Mouse (Mus musculus): Measurements from ENCODE around the gene Adamtsl1. TPM values are rescaled to one million over a fixed set of nuclear protein-coding genes. Genes with fewer than 3 reads are reported as not detected.
A peak's percentile ranks its signal among the peaks of the same experiment; 100 is the strongest.

Adamtsl1 gene
- polyA plus RNA-seq, 1 experiment, result 6.3 TPM

DNA sequence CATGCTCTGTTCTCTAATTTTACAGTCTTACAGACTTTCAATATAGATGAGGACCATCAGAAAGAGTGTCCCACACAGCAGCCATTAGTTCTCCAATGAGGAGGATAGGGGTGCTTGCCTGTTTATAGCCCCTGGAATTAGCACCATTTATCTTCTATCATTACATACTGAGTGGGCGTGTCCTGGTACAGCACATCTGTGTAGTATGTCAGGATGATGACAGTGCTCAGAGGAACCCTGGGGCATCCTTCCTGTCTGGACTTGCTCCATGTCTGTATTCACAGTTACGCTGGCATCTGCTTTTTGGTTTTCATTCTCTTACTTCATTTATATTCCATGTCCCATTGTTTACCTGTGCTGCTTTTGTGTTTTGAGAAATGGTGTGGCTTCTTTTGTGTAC is 304.5 kb downstream of the Adamtsl1 start:
- no peak for TF ChIP-seq POLR2A (IDR thresholded peaks at IDR 0.05; ENCODE audit: borderline replicate concordance, extremely low read depth, insufficient read depth, insufficient read length, poor library complexity, severe bottlenecking)
- no peak for TF ChIP-seq CTCF (IDR thresholded peaks at IDR 0.05; ENCODE audit: borderline replicate concordance, extremely low read depth, insufficient read depth, insufficient read length)

DNA sequence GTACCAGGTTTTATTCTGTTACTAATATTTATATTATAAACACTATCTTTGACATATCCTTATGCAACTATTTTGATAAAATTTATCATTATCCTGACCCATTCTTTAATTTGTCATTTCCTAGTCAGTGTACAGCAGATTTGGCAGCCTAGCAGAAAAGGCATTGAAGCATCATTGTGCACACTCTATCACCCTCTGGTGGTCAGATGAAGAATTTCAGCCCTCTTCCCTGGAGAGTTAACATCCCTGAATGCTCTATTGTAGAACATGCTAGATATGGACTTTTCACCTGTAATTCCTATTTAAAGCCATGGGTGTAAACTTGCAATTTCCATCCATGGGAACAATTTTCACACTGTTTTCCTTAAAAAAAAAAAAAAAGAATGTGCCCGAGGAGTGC is 305.2 kb downstream of the Adamtsl1 start:
- peak; percentile 79 for DNase-seq (ENCODE audit: low read depth)
- peak; percentile 85; the same call in 1 of the 2 replicates for TF ChIP-seq CTCF (IDR thresholded peaks at IDR 0.05; ENCODE audit: borderline replicate concordance, extremely low read depth, insufficient read depth, insufficient read length)
- no peak for TF ChIP-seq POLR2A (IDR thresholded peaks at IDR 0.05; ENCODE audit: borderline replicate concordance, extremely low read depth, insufficient read depth, insufficient read length, poor library complexity, severe bottlenecking)

More for the DNA sequence above, 304.5 kb downstream of the Adamtsl1 start:
- no peak for DNase-seq (ENCODE audit: low read depth)

DNA sequence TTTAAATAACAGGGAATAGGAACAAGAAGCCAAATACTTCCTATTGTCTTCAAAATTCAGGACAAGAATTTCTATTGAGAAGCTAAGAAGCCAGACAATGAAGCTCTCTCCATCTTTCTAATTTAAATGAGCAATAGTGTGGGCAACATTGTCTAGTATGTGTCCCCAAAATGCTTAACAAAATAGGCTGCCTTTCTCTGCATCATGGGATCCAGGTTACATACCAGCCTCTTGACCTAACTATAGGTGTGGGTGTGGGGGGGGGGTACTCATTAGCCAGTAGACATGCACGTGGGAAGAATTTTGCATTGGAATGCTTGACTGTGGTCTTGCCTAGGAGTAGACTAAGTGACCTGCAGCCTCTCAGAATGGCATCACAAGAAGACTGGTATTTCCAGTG is 305.9 kb downstream of the Adamtsl1 start:
- TF ChIP-seq CTCF (IDR thresholded peaks at IDR 0.05; ENCODE audit: borderline replicate concordance, extremely low read depth, insufficient read depth, insufficient read length), result no peak
- TF ChIP-seq POLR2A (IDR thresholded peaks at IDR 0.05; ENCODE audit: borderline replicate concordance, extremely low read depth, insufficient read depth, insufficient read length, poor library complexity, severe bottlenecking), result no peak
- DNase-seq (ENCODE audit: low read depth), result no peak

DNA sequence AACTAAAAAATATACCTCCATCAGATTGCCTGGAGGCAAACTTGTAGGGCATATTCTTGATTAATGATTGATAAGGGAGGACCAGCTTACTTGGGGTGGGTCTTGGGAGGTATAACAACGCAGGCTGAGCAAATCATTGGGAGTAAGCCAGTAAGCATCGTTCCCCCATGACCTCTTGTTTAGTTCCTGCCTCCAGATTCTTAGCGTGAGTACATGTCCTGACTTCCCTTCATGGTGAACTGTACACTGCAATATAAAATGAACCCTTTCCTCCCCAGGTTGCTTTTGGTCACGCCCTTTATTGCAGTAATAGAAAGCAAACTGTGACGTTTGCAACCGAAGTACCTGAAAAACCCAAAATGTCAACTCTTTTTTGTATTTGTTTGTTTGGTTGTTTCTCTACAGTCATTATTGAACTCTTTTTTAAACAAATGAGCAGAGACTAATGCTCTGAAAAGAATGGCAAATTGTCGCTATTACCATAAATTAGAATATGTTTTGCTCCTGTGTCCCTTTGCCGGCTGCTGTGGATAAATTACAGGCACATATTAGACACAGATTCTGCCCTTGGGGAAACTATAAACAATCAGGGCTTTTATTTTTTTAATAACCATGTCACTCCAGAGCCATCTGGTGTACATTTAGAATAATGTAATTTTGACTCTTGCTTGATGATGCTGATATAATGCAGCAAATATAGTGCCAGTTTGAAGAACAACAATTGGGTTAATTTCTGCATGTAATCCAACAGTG is 310.2 kb downstream of the Adamtsl1 start:
- TF ChIP-seq CTCF (IDR thresholded peaks at IDR 0.05; ENCODE audit: borderline replicate concordance, extremely low read depth, insufficient read depth, insufficient read length) (no peak), POLR2A (IDR thresholded peaks at IDR 0.05; ENCODE audit: borderline replicate concordance, extremely low read depth, insufficient read depth, insufficient read length, poor library complexity, severe bottlenecking) (no peak)
- DNase-seq (ENCODE audit: low read depth), result peak; percentile 82

DNA sequence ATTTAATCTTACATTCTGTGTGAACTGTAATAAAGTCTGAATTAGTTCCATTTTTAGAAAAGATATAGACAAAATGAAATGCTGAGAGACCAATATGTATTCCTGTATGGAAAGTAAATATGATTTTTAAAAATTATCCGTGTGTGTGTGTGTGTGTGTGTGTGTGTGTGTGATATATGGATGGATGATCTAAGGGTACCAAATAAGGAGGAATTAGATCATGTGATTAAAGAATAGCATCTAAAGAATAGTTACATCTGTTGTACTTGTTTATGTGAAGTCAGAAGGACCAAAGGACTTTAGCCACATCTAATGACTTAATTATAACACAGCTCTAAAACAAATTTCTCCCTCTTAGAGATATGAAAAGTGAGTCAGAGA is 310.7 kb downstream of the Adamtsl1 start:
- no peak for TF ChIP-seq CTCF (IDR thresholded peaks at IDR 0.05; ENCODE audit: borderline replicate concordance, extremely low read depth, insufficient read depth, insufficient read length)
- no peak for TF ChIP-seq POLR2A (IDR thresholded peaks at IDR 0.05; ENCODE audit: borderline replicate concordance, extremely low read depth, insufficient read depth, insufficient read length, poor library complexity, severe bottlenecking)
- no peak for DNase-seq (ENCODE audit: low read depth)

DNA sequence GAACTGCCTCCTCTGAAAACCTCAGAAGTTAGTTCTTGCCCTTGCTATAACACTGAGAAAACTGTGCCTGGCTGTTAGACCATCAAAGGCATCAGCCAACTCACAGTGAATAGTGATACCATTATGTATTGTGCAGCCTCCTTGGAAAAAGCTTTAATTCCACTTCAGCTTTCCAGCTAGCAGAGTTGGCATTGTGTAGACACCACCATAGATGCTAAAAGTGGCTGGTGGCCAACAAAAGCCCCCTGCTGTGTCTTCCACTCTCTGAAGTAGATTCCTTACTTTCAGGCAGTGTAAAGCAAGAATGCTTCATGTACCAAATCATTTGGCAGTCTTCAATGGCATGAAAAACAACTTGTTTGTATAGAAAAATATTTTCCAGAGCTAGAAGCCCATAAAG is 323.1 kb downstream of the Adamtsl1 start:
- peak; percentile 90 for DNase-seq (ENCODE audit: low read depth)
- TF ChIP-seq POLR2A (IDR thresholded peaks at IDR 0.05; ENCODE audit: borderline replicate concordance, extremely low read depth, insufficient read depth, insufficient read length, poor library complexity, severe bottlenecking) (no peak), CTCF (IDR thresholded peaks at IDR 0.05; ENCODE audit: borderline replicate concordance, extremely low read depth, insufficient read depth, insufficient read length) (no peak)

DNA sequence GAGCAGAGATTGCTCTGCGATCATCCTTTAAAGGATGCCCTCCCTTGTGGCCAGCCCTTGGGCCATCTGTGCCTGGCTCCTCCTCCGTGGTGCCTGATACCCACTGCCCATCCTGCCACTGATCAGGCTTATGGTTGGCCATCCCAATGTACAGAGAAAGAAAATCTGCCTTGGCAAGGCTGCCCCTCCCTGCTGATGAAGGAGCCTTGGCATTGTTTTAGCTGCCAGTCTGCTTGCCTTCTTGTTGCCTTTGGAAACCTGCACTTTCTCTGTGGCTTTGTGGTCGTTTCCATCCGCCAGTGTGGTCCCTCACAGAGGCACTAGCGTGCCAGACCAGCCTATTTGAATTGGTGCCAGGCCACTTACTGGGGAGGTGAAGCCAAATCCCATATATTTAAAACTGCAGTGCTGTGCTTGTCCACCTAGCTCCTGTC is 323.6 kb downstream of the Adamtsl1 start:
- peak; percentile 88 for DNase-seq (ENCODE audit: low read depth)
- TF ChIP-seq POLR2A (IDR thresholded peaks at IDR 0.05; ENCODE audit: borderline replicate concordance, extremely low read depth, insufficient read depth, insufficient read length, poor library complexity, severe bottlenecking), result no peak
- no peak for TF ChIP-seq CTCF (IDR thresholded peaks at IDR 0.05; ENCODE audit: borderline replicate concordance, extremely low read depth, insufficient read depth, insufficient read length)

DNA sequence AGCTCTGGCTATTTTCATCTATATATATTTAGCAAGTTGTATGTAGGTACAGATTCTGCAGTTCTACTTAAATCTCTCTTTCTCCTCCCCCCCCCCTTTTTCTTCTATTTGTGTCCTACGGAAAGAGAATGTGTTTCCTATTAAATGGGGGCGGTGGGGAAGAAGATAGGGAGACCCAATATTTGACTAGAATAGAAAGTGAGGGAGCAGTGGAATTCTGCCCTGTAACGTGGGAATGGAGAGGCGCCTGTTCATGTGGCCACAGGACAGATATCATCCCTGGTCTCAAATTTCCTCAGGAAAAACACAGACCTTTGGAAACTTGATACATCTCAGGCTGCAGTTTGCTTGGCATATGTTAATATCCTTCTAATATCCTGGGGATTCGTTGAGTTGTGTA is 324.1 kb downstream of the Adamtsl1 start:
- TF ChIP-seq POLR2A (IDR thresholded peaks at IDR 0.05; ENCODE audit: borderline replicate concordance, extremely low read depth, insufficient read depth, insufficient read length, poor library complexity, severe bottlenecking) (no peak), CTCF (IDR thresholded peaks at IDR 0.05; ENCODE audit: borderline replicate concordance, extremely low read depth, insufficient read depth, insufficient read length) (no peak)
- no peak for DNase-seq (ENCODE audit: low read depth)

DNA sequence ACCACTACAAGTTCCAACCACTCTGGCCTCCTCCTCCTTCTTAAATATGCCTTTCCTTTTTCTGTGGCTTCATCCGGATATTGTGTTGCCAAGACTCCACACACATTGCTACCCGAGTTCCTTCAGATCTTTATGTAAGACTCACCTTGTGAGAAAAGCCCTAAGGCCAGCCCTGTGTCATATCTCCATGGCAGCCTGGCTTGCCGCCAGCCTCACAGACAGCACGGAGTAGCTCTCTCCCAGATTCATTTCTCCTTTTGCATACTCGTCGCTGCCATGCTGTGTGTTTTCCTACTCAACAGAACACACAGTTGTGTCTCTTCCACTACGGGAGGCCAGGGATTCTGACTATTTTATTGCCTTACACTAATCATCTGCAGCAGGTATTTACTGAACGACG is 328.1 kb downstream of the Adamtsl1 start:
- DNase-seq (ENCODE audit: low read depth), result peak; percentile 76
- TF ChIP-seq CTCF (IDR thresholded peaks at IDR 0.05; ENCODE audit: borderline replicate concordance, extremely low read depth, insufficient read depth, insufficient read length) (no peak), POLR2A (IDR thresholded peaks at IDR 0.05; ENCODE audit: borderline replicate concordance, extremely low read depth, insufficient read depth, insufficient read length, poor library complexity, severe bottlenecking) (no peak)

DNA sequence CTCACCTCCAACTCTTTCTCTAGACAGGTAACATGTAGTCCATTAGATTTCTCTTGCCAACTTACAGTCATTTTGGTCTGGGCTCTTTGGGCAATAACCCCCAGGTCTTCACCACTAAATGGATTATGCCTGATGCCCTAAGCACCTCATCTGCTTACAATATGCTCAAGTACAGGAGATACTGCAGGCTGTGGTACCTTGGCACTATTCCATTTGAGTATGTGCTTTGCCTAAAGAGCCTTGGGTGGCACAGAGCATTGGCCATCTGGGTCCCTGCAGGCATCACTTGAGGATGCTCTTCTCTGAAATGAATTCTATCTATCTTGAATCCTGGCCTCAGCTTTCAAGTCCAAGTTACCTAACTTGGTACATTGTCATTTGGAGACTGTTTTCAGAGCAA is 330.4 kb downstream of the Adamtsl1 start:
- TF ChIP-seq POLR2A (IDR thresholded peaks at IDR 0.05; ENCODE audit: borderline replicate concordance, extremely low read depth, insufficient read depth, insufficient read length, poor library complexity, severe bottlenecking) (no peak), CTCF (IDR thresholded peaks at IDR 0.05; ENCODE audit: borderline replicate concordance, extremely low read depth, insufficient read depth, insufficient read length) (no peak)
- DNase-seq (ENCODE audit: low read depth), result no peak

DNA sequence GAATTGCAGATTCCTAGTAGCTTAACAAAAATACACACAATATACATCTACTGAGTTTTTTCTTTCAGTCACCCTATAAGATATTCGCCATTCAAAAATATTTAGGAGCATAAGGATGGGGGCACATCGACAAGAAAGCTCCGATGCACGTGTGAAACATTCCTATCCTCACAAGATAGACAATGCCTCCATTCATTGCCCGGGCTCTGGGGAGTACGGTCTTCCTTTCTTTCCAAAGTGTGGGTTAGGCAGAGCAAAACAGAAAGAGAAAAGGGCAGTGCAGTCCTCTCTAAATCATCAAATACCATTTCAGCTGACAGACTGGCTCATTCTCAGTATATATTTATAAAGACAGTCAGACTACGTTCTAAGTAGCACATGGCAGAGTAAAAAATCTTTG is 332.0 kb downstream of the Adamtsl1 start:
- TF ChIP-seq CTCF (IDR thresholded peaks at IDR 0.05; ENCODE audit: borderline replicate concordance, extremely low read depth, insufficient read depth, insufficient read length), result no peak
- no peak for TF ChIP-seq POLR2A (IDR thresholded peaks at IDR 0.05; ENCODE audit: borderline replicate concordance, extremely low read depth, insufficient read depth, insufficient read length, poor library complexity, severe bottlenecking)
- DNase-seq (ENCODE audit: low read depth), result peak; percentile 55

DNA sequence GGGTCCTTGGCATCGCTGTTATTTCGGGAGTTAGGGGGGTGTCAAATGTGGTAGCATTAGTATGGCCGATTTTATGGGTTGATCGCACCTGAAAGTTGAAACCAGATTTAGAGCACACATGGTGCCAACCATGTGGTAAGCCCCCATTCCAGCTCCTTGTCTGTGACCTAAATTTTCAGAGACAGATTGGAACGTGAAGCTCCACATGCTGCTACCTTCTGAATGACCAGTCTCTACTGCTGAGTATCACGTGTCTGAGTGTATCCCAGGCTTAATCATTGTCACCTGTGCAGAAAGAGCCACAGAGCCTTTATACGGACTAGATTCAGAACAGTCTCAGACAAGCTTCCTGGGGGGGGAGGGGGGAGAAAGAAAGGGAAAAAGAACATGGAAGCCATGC is 339.4 kb downstream of the Adamtsl1 start:
- TF ChIP-seq POLR2A (IDR thresholded peaks at IDR 0.05; ENCODE audit: borderline replicate concordance, extremely low read depth, insufficient read depth, insufficient read length, poor library complexity, severe bottlenecking) (no peak), CTCF (IDR thresholded peaks at IDR 0.05; ENCODE audit: borderline replicate concordance, extremely low read depth, insufficient read depth, insufficient read length) (no peak)
- no peak for DNase-seq (ENCODE audit: low read depth)

Measured in brain, embryonic 14.5 days (tissue).